Mouse (Mus musculus) limb, embryonic 12.5 days (tissue): ENCODE data around the gene Hdac9. TPM values are rescaled to one million over a fixed set of nuclear protein-coding genes. Genes with fewer than 3 reads are reported as not detected.

ENCODE experiments used
- ATAC-seq: fragments of 200-750 bp; cut with Nextera tagmentation; 2 replicates; pipeline ENCODE4 v1.8.0; 2017; ENCODE audit warnings: low read depth, moderate TSS enrichment; ENCODE audit not compliant: insufficient number of reproducible peaks, insufficient read depth, low FRiP score, low TSS enrichment
- H3K27ac ChIP-seq: fragments of 300-500 bp; sonication (generic); 2 replicates; pipeline ENCODE4 v1.5.1; 2016; ENCODE audit warnings: mild to moderate bottlenecking, moderate library complexity
- H3K27me3 ChIP-seq: fragments of 300-500 bp; sonication (generic); 2 replicates; pipeline ENCODE4 v1.6.1; 2016; ENCODE audit warnings: mild to moderate bottlenecking, moderate library complexity
- H3K36me3 ChIP-seq: fragments of 300-500 bp; sonication (generic); 2 replicates; pipeline ENCODE4 v1.6.1; 2016; ENCODE audit warnings: mild to moderate bottlenecking, moderate library complexity
- H3K4me1 ChIP-seq: fragments of 300-500 bp; sonication (generic); replicated peaks from 2 replicates; pipeline ENCODE4 v1.6.1; 2016
- H3K4me2 ChIP-seq: fragments of 300-500 bp; sonication (generic); 2 replicates; pipeline ENCODE4 v1.6.1; 2016; ENCODE audit warnings: mild to moderate bottlenecking, moderate library complexity
- H3K4me3 ChIP-seq: fragments of 300-500 bp; sonication (generic); replicated peaks from 2 replicates; pipeline ENCODE4 v1.5.1; 2016; ENCODE audit warnings: mild to moderate bottlenecking
- H3K9ac ChIP-seq: fragments of 300-500 bp; sonication (generic); replicated peaks from 2 replicates; pipeline ENCODE4 v1.6.1; 2016; ENCODE audit warnings: mild to moderate bottlenecking, moderate library complexity
- H3K9me3 ChIP-seq: fragments of 300-500 bp; sonication (generic); 2 replicates; pipeline ENCODE4 v1.6.1; 2016; ENCODE audit warnings: mild to moderate bottlenecking, moderate library complexity
- WGBS: fragments of 180-500 bp; shearing (Covaris S2); methylation state at CpG from one replicate; pipeline ENCODE4 v1.1.7; 2016; 5-methylcytosine and 5-hydroxymethylcytosine counted together
- polyA plus RNA-seq: library from polyadenylated mRNA; unstranded; fragments of >200 nt; fragmentation: Nextera tagmentation; extraction: Ambion mirVana; gene quantifications from 2 replicates; pipeline ENCODE4 v1.2.1, GENCODE M21; 2016

Gene Hdac9
- polyA plus RNA-seq, 1 experiment from 2014 or later: 13.0 TPM

- Histone ChIP-seq H3K4me1 (peaks cover 20% of the 10 kb centered on the region), H3K4me3 (no peak overlapping the region), H3K4me2 (no peak overlapping the region), H3K9me3 (no peaks in the 10 kb centered on the region), H3K36me3 (no peaks in the 10 kb centered on the region), H3K27me3 (no peaks in the 10 kb centered on the region), H3K9ac (no peak overlapping the region), H3K27ac (no peak overlapping the region)
- peak; percentile 68; the same call in 1 of the 2 replicates for ATAC-seq
- 20% methylated on average over 4 of the region's 4 CpGs for WGBS
Observed at GRCm38 (mm10) chr12:34604521-34604920, 312.4 kb downstream of the Hdac9 start.

- Histone ChIP-seq H3K4me3 (no peak overlapping the region), H3K9me3 (no peaks in the 10 kb centered on the region), H3K4me1 (peaks cover 12% of the 10 kb centered on the region), H3K4me2 (no peak overlapping the region), H3K27me3 (no peaks in the 10 kb centered on the region), H3K36me3 (no peaks in the 10 kb centered on the region), H3K27ac (no peak overlapping the region), H3K9ac (no peak overlapping the region)
- ATAC-seq: peak; percentile 52; the same call in 1 of the 2 replicates
- WGBS: 29% methylated on average over 10 of the region's 10 CpGs
Observed at GRCm38 (mm10) chr12:34594167-34594793, 322.6 kb downstream of the Hdac9 start.

- no peak for ATAC-seq
- no peaks in the 10 kb centered on the region for H3K9me3 ChIP-seq
- no peaks in the 10 kb centered on the region for H3K27me3 ChIP-seq
- H3K27ac ChIP-seq: 0 out of 2 replicates have a peak overlapping the region, but pooled peaks have one; percentile 7
- H3K36me3 ChIP-seq: no peaks in the 10 kb centered on the region
- H3K9ac ChIP-seq: no peak overlapping the region
- WGBS: 31% methylated on average over 4 of the region's 4 CpGs
- no peak overlapping the region for H3K4me2 ChIP-seq
- H3K4me1 ChIP-seq: peaks cover 7% of the 10 kb centered on the region; the same call in 1 of the 2 replicates
- H3K4me3 ChIP-seq: no peak overlapping the region
Observed at GRCm38 (mm10) chr12:34587171-34587570, 329.7 kb downstream of the Hdac9 start.

GRCm38 (mm10) chr12:34582522-34582921 lies 334.4 kb downstream of the Hdac9 start:
- Histone ChIP-seq H3K9ac (no peak overlapping the region), H3K9me3 (peaks cover 5% of the 10 kb centered on the region; the same call in 1 of the 2 replicates), H3K36me3 (no peaks in the 10 kb centered on the region), H3K4me1 (peaks cover 11% of the 10 kb centered on the region), H3K4me3 (no peak overlapping the region), H3K4me2 (no peak overlapping the region), H3K27ac (no peak overlapping the region), H3K27me3 (no peaks in the 10 kb centered on the region)
- WGBS: 89% methylated on average over 4 of the region's 4 CpGs
- ATAC-seq: no peak

GRCm38 (mm10) chr12:34579220-34579619 lies 337.7 kb downstream of the Hdac9 start:
- H3K9ac ChIP-seq: no peak overlapping the region
- H3K4me2 ChIP-seq: no peak overlapping the region
- H3K4me1 ChIP-seq: peaks cover 6% of the 10 kb centered on the region; the same call in 1 of the 2 replicates
- ATAC-seq: no peak
- no peak overlapping the region for H3K4me3 ChIP-seq
- H3K36me3 ChIP-seq: no peaks in the 10 kb centered on the region
- 79% methylated on average over 1 of the region's 1 CpGs for WGBS
- H3K27me3 ChIP-seq: no peaks in the 10 kb centered on the region
- H3K27ac ChIP-seq: no peak overlapping the region
- peaks cover 6% of the 10 kb centered on the region; the same call in 1 of the 2 replicates for H3K9me3 ChIP-seq

- H3K4me1 ChIP-seq: no peaks in the 10 kb centered on the region
- 91% methylated on average over 1 of the region's 1 CpGs for WGBS
- no peaks in the 10 kb centered on the region for H3K36me3 ChIP-seq
- no peak overlapping the region for H3K4me3 ChIP-seq
- no peak overlapping the region for H3K27ac ChIP-seq
- no peak overlapping the region for H3K9ac ChIP-seq
- ATAC-seq: no peak
- no peaks in the 10 kb centered on the region for H3K27me3 ChIP-seq
- no peak overlapping the region for H3K4me2 ChIP-seq
- H3K9me3 ChIP-seq: no peaks in the 10 kb centered on the region
Observed at GRCm38 (mm10) chr12:34571069-34571468, 345.8 kb downstream of the Hdac9 start.

GRCm38 (mm10) chr12:34569472-34569871 lies 347.4 kb downstream of the Hdac9 start:
- no peak overlapping the region for H3K27ac ChIP-seq
- H3K4me2 ChIP-seq: no peak overlapping the region
- no peaks in the 10 kb centered on the region for H3K27me3 ChIP-seq
- H3K9ac ChIP-seq: no peak overlapping the region
- no peaks in the 10 kb centered on the region for H3K4me1 ChIP-seq
- WGBS: 95% methylated on average over 3 of the region's 3 CpGs
- ATAC-seq: no peak
- H3K9me3 ChIP-seq: no peaks in the 10 kb centered on the region
- no peaks in the 10 kb centered on the region for H3K36me3 ChIP-seq
- no peak overlapping the region for H3K4me3 ChIP-seq

GRCm38 (mm10) chr12:34569052-34569451 lies 347.8 kb downstream of the Hdac9 start:
- Histone ChIP-seq H3K27ac (no peak overlapping the region), H3K36me3 (no peaks in the 10 kb centered on the region), H3K4me2 (no peak overlapping the region), H3K4me3 (no peak overlapping the region), H3K4me1 (no peaks in the 10 kb centered on the region), H3K9ac (no peak overlapping the region), H3K27me3 (no peaks in the 10 kb centered on the region), H3K9me3 (no peaks in the 10 kb centered on the region)
- no peak for ATAC-seq
- WGBS: 70% methylated on average over 3 of the region's 3 CpGs

GRCm38 (mm10) chr12:34562331-34562730 lies 354.6 kb downstream of the Hdac9 start:
- H3K9ac ChIP-seq: no peak overlapping the region
- 81% methylated on average over 2 of the region's 2 CpGs for WGBS
- ATAC-seq: no peak
- H3K27me3 ChIP-seq: no peaks in the 10 kb centered on the region
- no peaks in the 10 kb centered on the region for H3K36me3 ChIP-seq
- no peaks in the 10 kb centered on the region for H3K9me3 ChIP-seq
- peaks cover 4% of the 10 kb centered on the region; the same call in 1 of the 2 replicates for H3K4me1 ChIP-seq
- H3K4me3 ChIP-seq: no peak overlapping the region
- no peak overlapping the region for H3K4me2 ChIP-seq
- H3K27ac ChIP-seq: no peak overlapping the region

- Histone ChIP-seq H3K9ac (no peak overlapping the region), H3K9me3 (no peaks in the 10 kb centered on the region), H3K36me3 (no peaks in the 10 kb centered on the region), H3K4me3 (no peak overlapping the region), H3K4me2 (no peak overlapping the region), H3K4me1 (peaks cover 4% of the 10 kb centered on the region; the same call in 1 of the 2 replicates), H3K27me3 (no peaks in the 10 kb centered on the region), H3K27ac (no peak overlapping the region)
- 62% methylated on average over 5 of the region's 5 CpGs for WGBS
- ATAC-seq: no peak
Observed at GRCm38 (mm10) chr12:34559001-34559400, 357.9 kb downstream of the Hdac9 start.

GRCm38 (mm10) chr12:34554803-34555202 lies 362.1 kb downstream of the Hdac9 start:
- Histone ChIP-seq H3K4me2 (no peak overlapping the region), H3K36me3 (no peaks in the 10 kb centered on the region), H3K9ac (no peak overlapping the region), H3K4me1 (peaks cover 2% of the 10 kb centered on the region; the same call in 1 of the 2 replicates), H3K27me3 (no peaks in the 10 kb centered on the region), H3K9me3 (no peaks in the 10 kb centered on the region), H3K27ac (no peak overlapping the region), H3K4me3 (no peak overlapping the region)
- ATAC-seq: no peak

- WGBS: 57% methylated on average over 9 of the region's 9 CpGs
- no peak overlapping the region for H3K4me2 ChIP-seq
Observed at GRCm38 (mm10) chr12:34550268-34550667, 366.6 kb downstream of the Hdac9 start.

More at GRCm38 (mm10) chr12:34550268-34550667, 366.6 kb downstream of the Hdac9 start:
- Histone ChIP-seq H3K9ac (no peak overlapping the region), H3K27me3 (no peaks in the 10 kb centered on the region), H3K27ac (no peak overlapping the region), H3K36me3 (no peaks in the 10 kb centered on the region), H3K4me3 (no peak overlapping the region), H3K4me1 (no peaks in the 10 kb centered on the region), H3K9me3 (no peaks in the 10 kb centered on the region)
- ATAC-seq: no peak
